Mouse (Mus musculus) bone marrow, adult 2 months (tissue): ENCODE data around the gene Ggt1. TPM values are rescaled to one million over a fixed set of nuclear protein-coding genes. Genes with fewer than 3 reads are reported as not detected.
"Not testable (repeated sequence)": the region's sequence is repeated elsewhere in the genome, so short reads cannot be mapped to it uniquely, and the experiment has no call there.

Source experiments
- H3K27ac ChIP-seq: fragments of 200-500 bp; 2 replicates; pipeline ENCODE4 v1.5.1; 2012; ENCODE audit warnings: low read depth, mild to moderate bottlenecking, control low read depth, inconsistent platforms, low read length; ENCODE audit not compliant: control insufficient read depth, poor library complexity, insufficient read depth
- H3K4me1 ChIP-seq: fragments of 200-500 bp; 2 replicates; pipeline ENCODE4 v1.6.1; 2011; ENCODE audit warnings: low read length; ENCODE audit not compliant: control insufficient read depth, insufficient read depth
- H3K4me3 ChIP-seq: fragments of 200-500 bp; replicated peaks from 2 replicates; pipeline ENCODE3; 2011; ENCODE audit warnings: mild to moderate bottlenecking, low read depth, low read length, control low read depth; ENCODE audit not compliant: control insufficient read depth
- CTCF ChIP-seq: fragments of 200-500 bp; IDR thresholded peaks from 2 replicates; pipeline ENCODE4 v1.5.1; 2011; ENCODE audit warnings: low read length, control low read depth; ENCODE audit not compliant: control insufficient read depth, insufficient read depth
- POLR2A ChIP-seq: fragments of 200-500 bp; IDR thresholded peaks from 2 replicates; pipeline ENCODE4 v1.6.1; 2011; ENCODE audit warnings: low read depth, mild to moderate bottlenecking, control low read depth, low read length, borderline replicate concordance; ENCODE audit not compliant: control insufficient read depth
- WGBS: fragments of 180-500 bp; shearing (Covaris S2); methylation state at CpG from one replicate; pipeline ENCODE4 v1.1.7; 2018; 5-methylcytosine and 5-hydroxymethylcytosine counted together
- polyA plus RNA-seq: library from polyadenylated mRNA; stranded (reverse); fragments of >200 nt; gene quantifications from 2 replicates; pipeline ENCODE4 v1.2.4, GENCODE M21; 2011; ENCODE audit warnings: low replicate concordance; ENCODE audit not compliant: missing spikeins, insufficient read depth, insufficient read length

Gene Ggt1
- polyA plus RNA-seq, 1 experiment = 11.4 TPM

GRCm38 (mm10) chr10:75565436-75565835 is 4.0 kb downstream of the Ggt1 start:
- Histone ChIP-seq H3K4me1 (peaks cover 3% of the 10 kb centered on the region; the same call in 1 of the 2 replicates), H3K4me3 (no peak overlapping the region), H3K27ac (peak overlapping the region; percentile 86)
- WGBS = 0% methylated on average over 6 of the region's 6 CpGs
- no peak for TF ChIP-seq POLR2A
- no peak for TF ChIP-seq CTCF

- Histone ChIP-seq H3K4me1 (peaks cover 3% of the 10 kb centered on the region; the same call in 1 of the 2 replicates), H3K4me3 (no peak overlapping the region), H3K27ac (peak overlapping the region; percentile 86)
- TF ChIP-seq CTCF = no peak
- no peak for TF ChIP-seq POLR2A
- 28% methylated on average over 7 of the region's 7 CpGs for WGBS
Observed at GRCm38 (mm10) chr10:75565906-75566305, 4.5 kb downstream of the Ggt1 start.

GRCm38 (mm10) chr10:75566321-75566720 is 4.9 kb downstream of the Ggt1 start:
- H3K27ac ChIP-seq = peak overlapping the region; percentile 86
- TF ChIP-seq POLR2A (no peak), CTCF (no peak)
- WGBS = 43% methylated on average over 5 of the region's 5 CpGs
- peaks cover 3% of the 10 kb centered on the region; the same call in 1 of the 2 replicates for H3K4me1 ChIP-seq
- no peak overlapping the region for H3K4me3 ChIP-seq

- not testable (repeated sequence) for H3K27ac ChIP-seq, H3K4me1 ChIP-seq, H3K4me3 ChIP-seq
- 86% methylated on average over 2 of the region's 2 CpGs for WGBS
Observed at GRCm38 (mm10) chr10:75566765-75567164, 5.4 kb downstream of the Ggt1 start.

GRCm38 (mm10) chr10:75568029-75568428 is 6.6 kb downstream of the Ggt1 start:
- 52% methylated on average over 5 of the region's 5 CpGs for WGBS

GRCm38 (mm10) chr10:75568441-75568840 is 7.0 kb downstream of the Ggt1 start:
- 70% methylated on average over 11 of the region's 11 CpGs for WGBS
- H3K27ac ChIP-seq = no peak overlapping the region
- H3K4me1 ChIP-seq = peaks cover 3% of the 10 kb centered on the region; the same call in 1 of the 2 replicates
- no peak for TF ChIP-seq CTCF
- TF ChIP-seq POLR2A = no peak
- no peak overlapping the region for H3K4me3 ChIP-seq

More at GRCm38 (mm10) chr10:75568029-75568428, 6.6 kb downstream of the Ggt1 start:
- Histone ChIP-seq H3K4me1 (peaks cover 3% of the 10 kb centered on the region; the same call in 1 of the 2 replicates), H3K27ac (no peak overlapping the region), H3K4me3 (no peak overlapping the region)
- TF ChIP-seq POLR2A (no peak), CTCF (no peak)

GRCm38 (mm10) chr10:75568851-75569250 is 7.4 kb downstream of the Ggt1 start:
- WGBS = 89% methylated on average over 4 of the region's 4 CpGs
- Histone ChIP-seq H3K4me3 (no peak overlapping the region), H3K4me1 (peaks cover 3% of the 10 kb centered on the region; the same call in 1 of the 2 replicates), H3K27ac (no peak overlapping the region)
- no peak for TF ChIP-seq CTCF
- TF ChIP-seq POLR2A = no peak

GRCm38 (mm10) chr10:75570981-75571657 is 9.7 kb downstream of the Ggt1 start:
- H3K4me1 ChIP-seq = no peaks in the 10 kb centered on the region; the same call in 1 of the 2 replicates
- no peak for TF ChIP-seq POLR2A
- no peak for TF ChIP-seq CTCF
- H3K4me3 ChIP-seq = no peak overlapping the region
- H3K27ac ChIP-seq = no peak overlapping the region
- WGBS = 89% methylated on average over 10 of the region's 10 CpGs
